Mouse (Mus musculus) C2C12 (cell line): ENCODE data around the gene Draxin. TPM values are rescaled to one million over a fixed set of nuclear protein-coding genes. Genes with fewer than 3 reads are reported as not detected.
A peak's percentile ranks its signal among the peaks of the same experiment; 100 is the strongest.

Source experiments
- H3K27me3 ChIP-seq: one replicate; pipeline ENCODE4 v1.6.1; 2011; ENCODE audit not compliant: control insufficient read depth, insufficient read depth, insufficient read length
- H3K36me3 ChIP-seq: one replicate; pipeline ENCODE4 v1.6.1; 2011; ENCODE audit not compliant: control insufficient read depth, insufficient read depth
- H3K4me3 ChIP-seq: one replicate; pipeline ENCODE4 v1.5.1; 2011; ENCODE audit warnings: mild to moderate bottlenecking, control low read depth; ENCODE audit not compliant: poor library complexity, insufficient read depth, severe bottlenecking
- H3K79me2 ChIP-seq: one replicate; pipeline ENCODE4 v1.6.1; 2011; ENCODE audit not compliant: control insufficient read depth, insufficient read depth
- H3K79me3 ChIP-seq: one replicate; pipeline ENCODE4 v1.6.1; 2011; ENCODE audit warnings: low read depth, control low read depth
- H3ac ChIP-seq: one replicate; pipeline ENCODE3; 2011; ENCODE audit warnings: low read depth; ENCODE audit not compliant: control insufficient read depth, insufficient read length
- CEBPB ChIP-seq: IDR thresholded peaks from one replicate; pipeline ENCODE4 v1.6.1; 2011; ENCODE audit warnings: low read depth, mild to moderate bottlenecking, control low read depth, moderate library complexity
- CTCF ChIP-seq: IDR thresholded peaks from one replicate; pipeline ENCODE4 v1.5.1; 2011; ENCODE audit not compliant: control insufficient read depth, insufficient read depth, insufficient read length
- FOSL1 ChIP-seq: IDR thresholded peaks from one replicate; pipeline ENCODE4 v1.8.0; 2011; ENCODE audit warnings: mild to moderate bottlenecking, low read length; ENCODE audit not compliant: poor library complexity, insufficient read depth, severe bottlenecking
- MAX ChIP-seq: IDR thresholded peaks from one replicate; pipeline ENCODE4 v1.6.1; 2011; ENCODE audit warnings: mild to moderate bottlenecking, control low read depth
- MYOD1 ChIP-seq: IDR thresholded peaks from one replicate; pipeline ENCODE4 v1.6.1; 2011; ENCODE audit warnings: low read depth; ENCODE audit not compliant: control insufficient read depth, insufficient read length
- MYOG ChIP-seq: IDR thresholded peaks from one replicate; pipeline ENCODE4 v1.6.1; 2011; ENCODE audit not compliant: control insufficient read depth, insufficient read length; ENCODE audit errors: extremely low read depth
- USF1 ChIP-seq: IDR thresholded peaks from one replicate; pipeline ENCODE4 v1.6.1; 2011; ENCODE audit warnings: low read depth, mild to moderate bottlenecking, control low read depth, moderate library complexity
- polyA plus RNA-seq: library from polyadenylated mRNA; unstranded; fragments of >200 nt; fragmentation: generic; extraction: Trizol; gene quantifications from one replicate; pipeline ENCODE4 v1.2.1, GENCODE M21; 2012; ENCODE audit warnings: missing spikeins

Gene Draxin
- polyA plus RNA-seq, 1 experiment: 0.01 TPM

- H3K27me3 ChIP-seq: no peaks in the 10 kb centered on the region
- H3ac ChIP-seq: no peak overlapping the region
- H3K79me3 ChIP-seq: no peaks in the 10 kb centered on the region
- H3K79me2 ChIP-seq: no peaks in the 10 kb centered on the region
- no peak for TF ChIP-seq MAX
- TF ChIP-seq FOSL1: no peak
- no peak for TF ChIP-seq USF1
- no peak for TF ChIP-seq MYOG
- no peaks in the 10 kb centered on the region for H3K36me3 ChIP-seq
- H3K4me3 ChIP-seq: no peak overlapping the region
Observed at GRCm38 (mm10) chr4:148154006-148154405, 23.5 kb upstream of the Draxin start.

DNA sequence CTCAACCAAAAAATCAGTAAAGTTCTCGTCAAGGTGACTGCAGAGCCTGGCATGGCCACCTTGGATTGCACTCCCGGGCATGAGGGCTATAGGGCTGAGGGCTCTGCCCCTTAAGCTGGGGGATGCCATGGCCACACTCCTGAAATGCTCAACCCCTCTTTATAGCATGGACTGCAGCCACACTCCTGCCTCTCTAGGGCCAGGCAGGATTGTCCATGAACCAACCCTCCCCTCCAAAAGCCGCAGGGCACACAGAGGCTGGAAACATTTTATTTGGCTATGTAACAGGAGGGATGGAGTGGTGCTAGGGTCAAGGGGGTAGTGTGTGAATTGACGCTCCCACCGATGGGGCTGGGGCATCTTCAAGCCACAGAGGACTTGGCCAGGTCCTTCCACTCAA lies 22.0 kb upstream of the Draxin start:
- Histone ChIP-seq H3K27me3 (no peaks in the 10 kb centered on the region), H3K79me3 (no peaks in the 10 kb centered on the region), H3K79me2 (no peaks in the 10 kb centered on the region), H3K36me3 (no peaks in the 10 kb centered on the region), H3K4me3 (no peak overlapping the region), H3ac (no peak overlapping the region)
- no peak for TF ChIP-seq MAX
- TF ChIP-seq CEBPB: no peak
- no peak for TF ChIP-seq USF1
- TF ChIP-seq CTCF: no peak
- no peak for TF ChIP-seq MYOG
- no peak for TF ChIP-seq FOSL1
- no peak for TF ChIP-seq MYOD1

- Histone ChIP-seq H3K79me2 (no peaks in the 10 kb centered on the region), H3K36me3 (no peaks in the 10 kb centered on the region), H3K4me3 (peak within 1 kb of the TSS; percentile 45), H3K27me3 (no peaks in the 10 kb centered on the region), H3ac (peak within 1 kb of the TSS; percentile 96), H3K79me3 (no peaks in the 10 kb centered on the region)
- TF ChIP-seq CTCF (peak; percentile 75), MYOD1 (no peak), CEBPB (no peak)
Observed at GRCm38 (mm10) chr4:148151267-148152168, 21.0 kb upstream of the Draxin start, which contains the start of gene Fbxo6. Gene Fbxo6, minus strand, starts transcription at chr4:148152140.

GRCm38 (mm10) chr4:148150953-148151266 lies 20.4 kb upstream of the Draxin start:
- Histone ChIP-seq H3K4me3 (peak overlapping the region; percentile 45), H3K27me3 (no peaks in the 10 kb centered on the region), H3ac (no peak overlapping the region), H3K79me3 (no peaks in the 10 kb centered on the region), H3K36me3 (peaks cover 5% of the 10 kb centered on the region), H3K79me2 (no peaks in the 10 kb centered on the region)
- TF ChIP-seq CTCF (no peak), USF1 (no peak), MAX (no peak), MYOD1 (no peak), MYOG (no peak), FOSL1 (no peak), CEBPB (no peak)

- no peak for TF ChIP-seq USF1
- TF ChIP-seq CTCF: no peak
- TF ChIP-seq MAX: no peak
- TF ChIP-seq MYOG: no peak
- no peak for TF ChIP-seq MYOD1
- TF ChIP-seq CEBPB: no peak
- no peak for TF ChIP-seq FOSL1
- Histone ChIP-seq H3K4me3 (no peak overlapping the region), H3K79me2 (no peaks in the 10 kb centered on the region), H3K36me3 (peaks cover 12% of the 10 kb centered on the region), H3K79me3 (no peaks in the 10 kb centered on the region), H3ac (no peak overlapping the region), H3K27me3 (no peaks in the 10 kb centered on the region)
Observed at GRCm38 (mm10) chr4:148150242-148150641, 19.7 kb upstream of the Draxin start.

- Histone ChIP-seq H3K79me3 (no peaks in the 10 kb centered on the region), H3K36me3 (peaks cover 12% of the 10 kb centered on the region), H3K27me3 (no peaks in the 10 kb centered on the region), H3K4me3 (no peak overlapping the region), H3ac (no peak overlapping the region), H3K79me2 (no peaks in the 10 kb centered on the region)
- no peak for TF ChIP-seq CEBPB
- no peak for TF ChIP-seq MYOG
- TF ChIP-seq MYOD1: no peak
- TF ChIP-seq MAX: no peak
- TF ChIP-seq FOSL1: no peak
- TF ChIP-seq CTCF: no peak
- TF ChIP-seq USF1: no peak
Observed at GRCm38 (mm10) chr4:148149540-148149939, 19.0 kb upstream of the Draxin start.
